Mouse (Mus musculus): ENCODE results near the gene Rdh8.

- TF ChIP-seq CTCF (IDR thresholded peaks at IDR 0.05; ENCODE audit: borderline replicate concordance, insufficient read depth, low read depth, low read length) (no peak), POLR2A (IDR thresholded peaks at IDR 0.05; ENCODE audit: borderline replicate concordance, insufficient read depth, low read length) (no peak)
Observed at GRCm38 (mm10) chr9:20837184-20837947, 19.1 kb downstream of the Rdh8 start.
